Mouse (Mus musculus): ENCODE measurements at regions not wholly inside any gene's neighbourhood (a gene's known extent, or its start where the extent isn't known, plus 50 kb on each side); places are given as distances from the start of the nearest gene placed in this dataset.

GRCm38 (mm10) chr3:150493433-150494045, 944.1 kb upstream of the Adgrl4 start:
- intact Hi-C loops (cut with DNase I; ENCODE audit: low total_unique reads), result no loop called here
- DNase-seq, result no peak

- intact Hi-C loops (cut with DNase I; ENCODE audit: low total_unique reads), result no loop called here
Observed at GRCm38 (mm10) chr3:150530966-150531365, 906.7 kb upstream of the Adgrl4 start.

GRCm38 (mm10) chr3:150543118-150543517, 894.6 kb upstream of the Adgrl4 start:
- intact Hi-C loops (cut with DNase I; ENCODE audit: low total_unique reads), result no loop called here

More at GRCm38 (mm10) chr3:150530966-150531365, 906.7 kb upstream of the Adgrl4 start:
- DNase-seq, result no peak

GRCm38 (mm10) chr3:150588474-150588873, 849.2 kb upstream of the Adgrl4 start:
- DNase-seq, result no peak

More at GRCm38 (mm10) chr3:150543118-150543517, 894.6 kb upstream of the Adgrl4 start:
- DNase-seq, result no peak

GRCm38 (mm10) chr3:150590978-150591377, 846.7 kb upstream of the Adgrl4 start:
- no peak for DNase-seq
- intact Hi-C loops (cut with DNase I; ENCODE audit: low total_unique reads), result no loop called here

More at GRCm38 (mm10) chr3:150588474-150588873, 849.2 kb upstream of the Adgrl4 start:
- intact Hi-C loops (cut with DNase I; ENCODE audit: low total_unique reads), result no loop called here

- intact Hi-C loops (cut with DNase I; ENCODE audit: low total_unique reads), result no loop called here
- DNase-seq, result no peak
Observed at GRCm38 (mm10) chr3:150603400-150604095, 834.1 kb upstream of the Adgrl4 start.

- peak; percentile 74 for DNase-seq
- intact Hi-C loops (cut with DNase I; ENCODE audit: low total_unique reads), result no loop called here
Observed at GRCm38 (mm10) chr3:150610681-150611101, 827.0 kb upstream of the Adgrl4 start.

- intact Hi-C loops (cut with DNase I; ENCODE audit: low total_unique reads), result no loop called here
- DNase-seq, result no peak
Observed at GRCm38 (mm10) chr3:150637544-150637943, 800.1 kb upstream of the Adgrl4 start.

GRCm38 (mm10) chr3:150640004-150640676, 797.5 kb upstream of the Adgrl4 start:
- no peak for DNase-seq
- intact Hi-C loops (cut with DNase I; ENCODE audit: low total_unique reads), result no loop called here

- no peak for DNase-seq
- intact Hi-C loops (cut with DNase I; ENCODE audit: low total_unique reads), result no loop called here
Observed at GRCm38 (mm10) chr3:150648040-150648439, 789.6 kb upstream of the Adgrl4 start.

GRCm38 (mm10) chr3:150649783-150650565, 787.7 kb upstream of the Adgrl4 start:
- peak; percentile 13 for DNase-seq
- intact Hi-C loops (cut with DNase I; ENCODE audit: low total_unique reads), result no loop called here

GRCm38 (mm10) chr3:150695751-150696150, 741.9 kb upstream of the Adgrl4 start:
- intact Hi-C loops (cut with DNase I; ENCODE audit: low total_unique reads), result no loop called here
- DNase-seq, result no peak

GRCm38 (mm10) chr3:150699990-150700389, 737.7 kb upstream of the Adgrl4 start:
- intact Hi-C loops (cut with DNase I; ENCODE audit: low total_unique reads), result no loop called here
- DNase-seq, result no peak

All from gastrocnemius, postnatal 14 days (tissue).